Mouse (Mus musculus) forebrain, embryonic 16.5 days (tissue): ENCODE data around the gene Samd4b. TPM values are rescaled to one million over a fixed set of nuclear protein-coding genes. Genes with fewer than 3 reads are reported as not detected.
"Not testable (repeated sequence)": the region's sequence is repeated elsewhere in the genome, so short reads cannot be mapped to it uniquely, and the experiment has no call there.

ENCODE experiments used
- ATAC-seq: fragments of 200-750 bp; cut with Nextera tagmentation; 2 replicates; pipeline ENCODE4 v1.8.0; 2017; ENCODE audit warnings: mild to moderate bottlenecking, moderate library complexity
- H3K27ac ChIP-seq: fragments of 300-500 bp; sonication (generic); 2 replicates; pipeline ENCODE4 v1.5.1; 2014; ENCODE audit warnings: low read length, control low read depth
- H3K27me3 ChIP-seq: fragments of 300-500 bp; sonication (generic); replicated peaks from 2 replicates; pipeline ENCODE4 v1.6.1; 2014; ENCODE audit warnings: low read length; ENCODE audit not compliant: control insufficient read depth, insufficient read depth
- H3K36me3 ChIP-seq: fragments of 300-500 bp; sonication (generic); 2 replicates; pipeline ENCODE4 v1.6.1; 2014; ENCODE audit not compliant: control insufficient read depth, insufficient read depth
- H3K4me1 ChIP-seq: fragments of 300-500 bp; sonication (generic); replicated peaks from 2 replicates; pipeline ENCODE4 v1.6.1; 2014; ENCODE audit warnings: low read length; ENCODE audit not compliant: control insufficient read depth, insufficient read depth
- H3K4me2 ChIP-seq: fragments of 300-500 bp; sonication (generic); 2 replicates; pipeline ENCODE4 v1.6.1; 2014; ENCODE audit warnings: mild to moderate bottlenecking, low read length, control low read depth
- H3K4me3 ChIP-seq: fragments of 300-500 bp; sonication (generic); replicated peaks from 2 replicates; pipeline ENCODE4 v1.5.1; 2014; ENCODE audit warnings: mild to moderate bottlenecking, low read length, control low read depth
- H3K9ac ChIP-seq: fragments of 300-500 bp; sonication (generic); replicated peaks from 2 replicates; pipeline ENCODE4 v1.6.1; 2014; ENCODE audit warnings: low read depth, low read length, control low read depth
- H3K9me3 ChIP-seq: fragments of 300-500 bp; sonication (generic); 2 replicates; pipeline ENCODE4 v1.6.1; 2016; ENCODE audit warnings: low read length; ENCODE audit not compliant: control insufficient read depth
- WGBS: fragments of 180-500 bp; shearing (Covaris S2); extraction: QIAGEN DNeasy Blood & Tissue Kit; methylation state at CpG from one replicate; pipeline ENCODE4 v1.1.7; 2014; 5-methylcytosine and 5-hydroxymethylcytosine counted together
- polyA plus RNA-seq: library from polyadenylated mRNA; unstranded; fragments of >200 nt; fragmentation: Nextera tagmentation; extraction: Ambion mirVana; gene quantifications from 2 replicates; pipeline ENCODE4 v1.2.1, GENCODE M21; 2015

Gene Samd4b
- polyA plus RNA-seq, 1 experiment from 2014 or later = 25.3 TPM

DNA sequence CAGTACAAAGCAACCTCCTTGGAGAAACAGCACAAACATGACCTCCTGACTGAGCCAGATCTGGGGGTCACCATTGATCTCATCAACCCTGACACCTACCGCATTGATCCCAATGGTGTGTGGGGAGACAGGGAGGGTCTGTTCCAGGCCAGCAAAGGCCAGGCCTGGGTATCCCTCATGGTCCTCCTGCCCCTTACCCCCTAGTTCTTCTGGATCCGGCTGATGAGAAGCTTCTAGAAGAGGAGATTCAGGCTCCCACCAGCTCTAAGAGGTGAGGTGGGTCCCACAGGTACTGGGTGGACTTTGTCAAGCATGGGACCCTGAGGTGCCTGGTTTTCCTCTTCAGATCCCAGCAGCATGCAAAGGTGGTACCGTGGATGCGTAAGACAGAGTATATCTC is 202.5 kb downstream of the Samd4b start:
- no peak for ATAC-seq
- H3K4me2 ChIP-seq = no peak overlapping the region
- H3K4me3 ChIP-seq = no peak overlapping the region
- no peaks in the 10 kb centered on the region for H3K27me3 ChIP-seq
- peaks cover 23% of the 10 kb centered on the region for H3K36me3 ChIP-seq
- no peak overlapping the region for H3K27ac ChIP-seq
- no peak overlapping the region for H3K9ac ChIP-seq
- 97% methylated on average over 4 of the region's 4 CpGs for WGBS
- H3K4me1 ChIP-seq = peaks cover 17% of the 10 kb centered on the region
- no peaks in the 10 kb centered on the region for H3K9me3 ChIP-seq

DNA sequence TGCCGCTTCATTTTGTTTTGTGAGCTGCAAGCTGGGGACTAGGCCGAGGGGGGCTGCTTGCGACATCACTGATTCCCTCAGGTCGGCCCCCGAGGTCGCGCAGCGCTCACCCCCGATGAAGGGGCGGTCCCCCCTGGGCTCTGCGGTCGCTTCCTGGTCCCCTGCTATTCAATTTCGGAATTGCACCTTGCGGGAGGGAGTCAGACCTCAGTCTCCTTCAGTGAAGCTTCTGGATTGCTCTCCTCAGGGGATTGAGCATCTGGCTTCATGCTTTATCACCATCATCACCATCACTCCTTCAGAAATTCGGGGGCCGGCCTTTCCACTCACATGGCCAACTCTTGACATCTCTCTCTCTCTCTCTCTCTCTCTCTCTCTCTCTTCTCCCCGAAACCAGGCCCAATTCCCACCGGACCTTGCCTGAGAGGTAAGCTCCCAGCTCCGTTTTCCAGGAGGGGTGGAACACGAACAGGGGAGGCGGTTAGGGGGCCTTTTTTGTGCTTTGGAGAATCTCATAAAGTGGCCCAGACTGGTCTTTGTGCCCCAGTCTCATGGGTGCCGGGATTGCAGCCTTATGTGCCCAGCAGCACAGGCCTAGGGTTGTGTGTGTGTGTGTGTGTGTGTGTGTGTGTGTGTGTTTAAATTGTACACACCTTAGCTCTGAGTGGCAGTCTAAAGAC is 204.5 kb downstream of the Samd4b start:
- no peak for ATAC-seq
- 7% methylated on average over 22 of the region's 22 CpGs for WGBS
- Histone ChIP-seq H3K9ac (peak overlapping the region; percentile 78), H3K4me3 (peak overlapping the region; percentile 87), H3K9me3 (no peaks in the 10 kb centered on the region), H3K4me1 (peaks cover 17% of the 10 kb centered on the region), H3K36me3 (peaks cover 19% of the 10 kb centered on the region; the same call in 1 of the 2 replicates), H3K27me3 (no peaks in the 10 kb centered on the region), H3K4me2 (peak overlapping the region; percentile 91), H3K27ac (peak overlapping the region; percentile 39)

DNA sequence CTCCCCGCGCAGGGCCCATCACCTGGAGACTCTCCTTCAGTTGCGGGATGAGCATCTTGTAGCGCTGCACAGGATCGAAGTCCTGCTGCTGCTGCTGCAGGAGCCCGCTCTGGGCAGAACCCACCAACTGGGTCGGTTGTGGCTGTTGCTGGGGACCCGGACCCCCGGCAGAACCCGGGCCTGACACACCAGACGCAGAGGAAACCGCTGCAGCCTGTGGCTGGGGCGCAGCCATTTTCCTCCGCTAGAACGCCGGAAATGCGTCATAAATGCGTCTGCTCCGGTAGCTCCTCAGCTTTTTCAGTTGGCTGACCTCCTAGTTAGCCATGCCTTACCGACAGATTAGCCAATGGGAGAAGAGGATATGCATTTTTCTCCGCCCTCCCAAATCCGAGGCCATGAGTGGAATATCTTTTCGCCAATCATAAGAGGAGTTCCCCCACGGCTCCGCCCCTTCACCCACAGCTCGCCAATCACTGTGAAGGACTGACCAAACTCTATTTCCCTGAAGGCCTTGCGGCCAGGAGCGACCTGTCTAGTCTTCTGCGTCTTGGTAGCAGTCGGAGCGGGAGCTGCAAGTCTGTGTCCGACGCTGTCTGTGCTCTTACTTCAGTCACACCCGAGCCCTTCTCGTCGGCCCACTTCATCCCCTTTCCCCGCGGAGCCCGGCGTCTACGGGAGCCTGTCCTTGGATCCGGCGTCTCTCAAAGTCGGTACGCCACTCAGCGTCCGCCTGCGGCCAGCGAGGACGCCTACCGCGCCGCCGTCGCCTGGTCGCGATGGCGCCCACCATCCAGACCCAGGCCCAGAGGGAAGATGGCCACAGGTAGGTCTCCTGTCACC is 205.3 kb downstream of the Samd4b start, which contains the start of the genes Med29 and Paf1:
TSS of gene Med29 (minus strand) at position 280 of the 843 bp plus-strand sequence.
TSS of gene Paf1 (plus strand) at position 523 of the 843 bp plus-strand sequence.
- peak within 1 kb of the TSS; percentile 42 for H3K27ac ChIP-seq
- peak within 1 kb of the TSS; percentile 91 for H3K4me2 ChIP-seq
- H3K36me3 ChIP-seq = peaks cover 18% of the 10 kb centered on the region
- H3K4me1 ChIP-seq = peaks cover 17% of the 10 kb centered on the region
- H3K9me3 ChIP-seq = no peaks in the 10 kb centered on the region
- H3K9ac ChIP-seq = peak within 1 kb of the TSS; percentile 78
- peak; percentile 98 for ATAC-seq
- WGBS = under 1% methylated on average over 58 of the region's 58 CpGs
- peak within 1 kb of the TSS; percentile 87 for H3K4me3 ChIP-seq
- H3K27me3 ChIP-seq = no peaks in the 10 kb centered on the region

DNA sequence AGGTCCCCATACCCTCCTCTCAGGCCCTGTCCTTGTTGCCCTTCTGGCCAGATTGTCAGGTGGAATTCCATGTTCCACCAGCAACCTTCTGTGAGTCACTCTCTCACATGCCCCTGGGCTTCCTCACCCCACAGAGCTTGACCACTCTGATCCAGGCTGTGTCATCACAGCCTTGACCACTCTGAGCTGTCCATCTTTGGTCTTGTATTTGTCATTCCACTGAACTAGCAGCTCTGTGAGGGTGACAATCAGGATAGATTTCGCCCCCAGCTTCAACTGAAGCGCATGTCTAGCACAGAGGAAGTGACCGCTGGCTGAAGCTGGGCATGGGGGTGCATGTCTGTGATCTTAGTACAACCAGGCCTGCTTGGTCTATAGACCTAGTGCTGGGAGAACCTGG is 207.6 kb downstream of the Samd4b start:
- no peak overlapping the region for H3K9ac ChIP-seq
- no peak overlapping the region for H3K27ac ChIP-seq
- ATAC-seq = no peak
- no peaks in the 10 kb centered on the region for H3K27me3 ChIP-seq
- no peak overlapping the region for H3K4me2 ChIP-seq
- no peaks in the 10 kb centered on the region for H3K9me3 ChIP-seq
- peaks cover 17% of the 10 kb centered on the region for H3K4me1 ChIP-seq
- no peak overlapping the region for H3K4me3 ChIP-seq
- peaks cover 18% of the 10 kb centered on the region for H3K36me3 ChIP-seq
- 94% methylated on average over 3 of the region's 3 CpGs for WGBS

DNA sequence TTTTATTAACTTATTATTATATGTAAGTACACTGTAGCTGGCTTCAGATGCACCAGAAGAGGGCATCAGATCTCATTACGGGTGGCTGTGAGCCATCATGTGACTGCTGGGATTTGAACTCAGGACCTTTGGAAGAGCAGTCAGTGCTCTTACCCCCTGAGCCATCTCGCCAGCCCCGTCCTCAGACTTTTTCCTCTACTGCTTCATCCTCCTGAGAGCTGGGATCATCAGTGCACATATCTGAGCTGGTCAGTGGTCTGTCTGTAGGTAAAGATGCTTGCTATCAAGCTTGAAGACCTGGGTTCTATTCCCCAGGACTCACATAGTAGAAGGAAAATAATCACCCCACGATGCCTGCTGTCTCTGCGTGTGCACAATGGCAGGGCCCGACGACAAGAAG is 210.6 kb downstream of the Samd4b start:
- not testable (repeated sequence) for H3K9me3 ChIP-seq, H3K4me2 ChIP-seq, ATAC-seq, H3K27me3 ChIP-seq, H3K4me3 ChIP-seq, H3K9ac ChIP-seq, H3K27ac ChIP-seq
- WGBS = 85% methylated on average over 7 of the region's 7 CpGs
- Histone ChIP-seq H3K4me1 (peaks cover 12% of the 10 kb centered on the region), H3K36me3 (peaks cover 18% of the 10 kb centered on the region)

- Histone ChIP-seq H3K4me1 (peaks cover 16% of the 10 kb centered on the region), H3K36me3 (peaks cover 18% of the 10 kb centered on the region)
- not testable (repeated sequence) for H3K27me3 ChIP-seq, H3K4me3 ChIP-seq, H3K4me2 ChIP-seq, H3K9ac ChIP-seq, H3K9me3 ChIP-seq, H3K27ac ChIP-seq, ATAC-seq
- 81% methylated on average over 6 of the region's 6 CpGs for WGBS
These were observed 211.1 kb downstream of the Samd4b start for GRCm38 (mm10) chr7:28386877-28387276.

GRCm38 (mm10) chr7:28386462-28386861 is 211.5 kb downstream of the Samd4b start:
- no peak overlapping the region for H3K4me2 ChIP-seq
- peak; percentile 69 for ATAC-seq
- peaks cover 16% of the 10 kb centered on the region for H3K4me1 ChIP-seq
- no peak overlapping the region for H3K9ac ChIP-seq
- H3K36me3 ChIP-seq = peaks cover 18% of the 10 kb centered on the region
- 9% methylated on average over 4 of the region's 4 CpGs for WGBS
- no peak overlapping the region for H3K4me3 ChIP-seq
- H3K9me3 ChIP-seq = no peaks in the 10 kb centered on the region
- H3K27me3 ChIP-seq = no peaks in the 10 kb centered on the region
- H3K27ac ChIP-seq = no peak overlapping the region

GRCm38 (mm10) chr7:28386007-28386406 is 211.9 kb downstream of the Samd4b start:
- peaks cover 18% of the 10 kb centered on the region for H3K36me3 ChIP-seq
- WGBS = 89% methylated on average over 7 of the region's 7 CpGs

DNA sequence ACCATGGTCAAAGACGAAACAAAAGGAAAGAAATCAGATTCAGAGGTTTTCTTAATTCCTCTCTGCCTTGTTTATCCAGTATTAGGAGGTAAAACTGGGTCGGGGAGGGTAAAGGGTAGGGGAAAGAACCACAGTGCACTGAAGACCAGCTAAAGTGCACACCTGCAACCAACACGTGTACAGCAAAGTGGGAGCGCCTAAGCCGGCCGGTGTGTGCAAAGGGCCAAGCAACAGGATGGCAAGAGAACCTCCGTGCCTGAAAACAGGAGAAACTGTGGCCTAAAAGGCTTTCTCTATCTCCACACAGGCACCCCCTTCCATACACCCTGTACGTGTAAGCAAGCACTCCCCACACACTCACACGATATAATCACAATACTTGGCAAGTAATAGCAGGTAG is 212.7 kb downstream of the Samd4b start:
- Histone ChIP-seq H3K4me2 (no peak overlapping the region), H3K4me1 (peaks cover 19% of the 10 kb centered on the region), H3K36me3 (peaks cover 14% of the 10 kb centered on the region), H3K9me3 (no peaks in the 10 kb centered on the region), H3K27me3 (no peaks in the 10 kb centered on the region), H3K9ac (no peak overlapping the region), H3K27ac (no peak overlapping the region), H3K4me3 (no peak overlapping the region)
- ATAC-seq = no peak
- WGBS = 91% methylated on average over 9 of the region's 9 CpGs

More at GRCm38 (mm10) chr7:28386007-28386406, 211.9 kb downstream of the Samd4b start:
- no peaks in the 10 kb centered on the region for H3K27me3 ChIP-seq
- no peak overlapping the region for H3K9ac ChIP-seq
- no peak overlapping the region for H3K4me2 ChIP-seq
- H3K27ac ChIP-seq = no peak overlapping the region
- ATAC-seq = 0 out of 2 replicates have a peak, but pooled peaks have one; percentile 19
- H3K4me3 ChIP-seq = no peak overlapping the region
- no peaks in the 10 kb centered on the region for H3K9me3 ChIP-seq
- H3K4me1 ChIP-seq = peaks cover 17% of the 10 kb centered on the region
